ENCODE assay signal across 24 mouse cellular contexts in genomic region chr9:58449526-58449925, GRCm38 (mm10). TPM values are rescaled to one million over a fixed set of nuclear protein-coding genes. Genes with fewer than 3 reads are reported as not detected.
A peak's percentile ranks its signal among the peaks of the same experiment; 100 is the strongest.
DNase-seq lines count a peak whose midpoint lies in the region; ATAC-seq lines count a peak whose summit lies in the region.
"Had no signal": no experiment of that assay in that cellular context is flagged by ENCODE, and none has a peak within 500 bp of the region (broad histone marks: within the 10 kb centered on the region; RNA-seq: fewer than 3 reads in every experiment).

No protein-coding gene starts in this region.

- peak overlapping the region; percentile 68 for H3K27ac ChIP-seq in forebrain, embryonic 12.5 days
- no peak overlapping the region for H3K27ac ChIP-seq in forebrain, embryonic 11.5 days (ENCODE audit: low read depth, low read length)
- peak overlapping the region; percentile 45; the same call in 1 of the 2 replicates for H3K27ac ChIP-seq in hindbrain, embryonic 14.5 days
- H3K27ac ChIP-seq: embryonic facial prominence, embryonic 15.5 days; hindbrain, embryonic 15.5 days; kidney, postnatal 0 days; limb, embryonic 13.5 days; liver, embryonic 14.5 days; lung, embryonic 15.5 days; macrophage had no signal

- no peak overlapping the region for H3K4me2 ChIP-seq in forebrain, embryonic 12.5 days
- H3K4me2 ChIP-seq in forebrain, embryonic 11.5 days (ENCODE audit: low read depth, low read length, severe bottlenecking) = no peak overlapping the region
- H3K4me2 ChIP-seq in hindbrain, embryonic 14.5 days (replicated peaks) = no peak overlapping the region
- H3K4me2 ChIP-seq: embryonic facial prominence, embryonic 15.5 days; hindbrain, embryonic 15.5 days; limb, embryonic 13.5 days; lung, embryonic 15.5 days had no signal

- H3K4me3 ChIP-seq in forebrain, embryonic 12.5 days (replicated peaks) = no peak overlapping the region
- no peak overlapping the region for H3K4me3 ChIP-seq in forebrain, embryonic 11.5 days (ENCODE audit: low read depth, low read length)
- H3K4me3 ChIP-seq in hindbrain, embryonic 14.5 days (replicated peaks; ENCODE audit: low read length) = no peak overlapping the region
- H3K4me3 ChIP-seq: embryonic facial prominence, embryonic 15.5 days; hindbrain, embryonic 15.5 days; limb, embryonic 13.5 days; lung, embryonic 15.5 days had no signal

- no peak overlapping the region for H3K9ac ChIP-seq in forebrain, embryonic 12.5 days
- H3K9ac ChIP-seq in forebrain, embryonic 11.5 days (ENCODE audit: low read length) = no peak overlapping the region
- H3K9ac ChIP-seq in hindbrain, embryonic 14.5 days = no peak overlapping the region
- H3K9ac ChIP-seq: embryonic facial prominence, embryonic 15.5 days; hindbrain, embryonic 15.5 days; limb, embryonic 13.5 days; liver, embryonic 14.5 days; lung, embryonic 15.5 days had no signal

- no peak for DNase-seq in forebrain, embryonic 11.5 days (ENCODE audit: low spot score)
- DNase-seq in retina, postnatal 1 day = peak; percentile 55
- no peak for DNase-seq in retina, embryonic 14.5 days (ENCODE audit: low spot score)
- DNase-seq in hindbrain, embryonic 14.5 days (ENCODE audit: low spot score) = no peak
- DNase-seq in layer of hippocampus, adult 8-10 months (ENCODE audit: low spot score in 2 of 2) = no peak
- DNase-seq in kidney, adult 8-10 months = no peak
- DNase-seq in liver = no peak
- DNase-seq: adrenal gland, postnatal 10 days; cerebellum, adult 11-12 months; cerebellum, postnatal 14 days; gastrocnemius, postnatal 36 days; kidney, adult 11 months; layer of hippocampus, postnatal 36 days; thymus, postnatal 4 days had no signal

- 26% methylated on average over 3 of the region's 3 CpGs for WGBS in forebrain, embryonic 12.5 days
- WGBS in forebrain, embryonic 11.5 days = 43% methylated on average over 3 of the region's 3 CpGs
- 23% methylated on average over 3 of the region's 3 CpGs for WGBS in hindbrain, embryonic 14.5 days

- no peaks in the 10 kb centered on the region; the same call in 1 of the 2 replicates for H3K27me3 ChIP-seq in forebrain, embryonic 12.5 days
- no peaks in the 10 kb centered on the region for H3K27me3 ChIP-seq in forebrain, embryonic 11.5 days (ENCODE audit: control insufficient read depth, insufficient read depth, low read length)
- no peaks in the 10 kb centered on the region for H3K27me3 ChIP-seq in hindbrain, embryonic 14.5 days (ENCODE audit: control insufficient read depth, insufficient read depth, low read length)
- H3K27me3 ChIP-seq: embryonic facial prominence, embryonic 15.5 days; hindbrain, embryonic 15.5 days; limb, embryonic 13.5 days; lung, embryonic 15.5 days had no signal

- no peaks in the 10 kb centered on the region for H3K36me3 ChIP-seq in forebrain, embryonic 12.5 days (replicated peaks)
- no peaks in the 10 kb centered on the region for H3K36me3 ChIP-seq in forebrain, embryonic 11.5 days (ENCODE audit: control insufficient read depth, insufficient read depth, low read length)
- H3K36me3 ChIP-seq in hindbrain, embryonic 14.5 days (replicated peaks; ENCODE audit: control insufficient read depth, insufficient read depth) = no peaks in the 10 kb centered on the region
- H3K36me3 ChIP-seq: embryonic facial prominence, embryonic 15.5 days; hindbrain, embryonic 15.5 days; limb, embryonic 13.5 days; lung, embryonic 15.5 days had no signal

- H3K4me1 ChIP-seq in forebrain, embryonic 12.5 days = peaks cover 24% of the 10 kb centered on the region
- peaks cover 6% of the 10 kb centered on the region; the same call in 1 of the 2 replicates for H3K4me1 ChIP-seq in forebrain, embryonic 11.5 days (replicated peaks; ENCODE audit: control insufficient read depth, insufficient read depth, low read length)
- peaks cover 9% of the 10 kb centered on the region for H3K4me1 ChIP-seq in hindbrain, embryonic 14.5 days (replicated peaks; ENCODE audit: control insufficient read depth, insufficient read depth, low read length)
- H3K4me1 ChIP-seq: embryonic facial prominence, embryonic 15.5 days; lung, embryonic 15.5 days had no signal

- H3K9me3 ChIP-seq in forebrain, embryonic 12.5 days = no peaks in the 10 kb centered on the region
- no peaks in the 10 kb centered on the region for H3K9me3 ChIP-seq in forebrain, embryonic 11.5 days (ENCODE audit: control insufficient read depth, low read length)
- no peaks in the 10 kb centered on the region for H3K9me3 ChIP-seq in hindbrain, embryonic 14.5 days (ENCODE audit: control insufficient read depth, low read length)
- H3K9me3 ChIP-seq: embryonic facial prominence, embryonic 15.5 days; hindbrain, embryonic 15.5 days; limb, embryonic 13.5 days; lung, embryonic 15.5 days had no signal

- 0 out of 2 replicates have a peak, but pooled peaks have one; percentile 27 for ATAC-seq in forebrain, embryonic 12.5 days (ENCODE audit: low FRiP score)
- no peak for ATAC-seq in forebrain, embryonic 11.5 days (replicated peaks; ENCODE audit: low FRiP score)
- ATAC-seq in hindbrain, embryonic 14.5 days (ENCODE audit: low FRiP score) = no peak
- ATAC-seq: activated CD4-positive, CD25-positive, alpha-beta regulatory T cell, adult 4 months; CD4-positive, CD25-positive, alpha-beta regulatory T cell, adult 4 months had no signal

RNA-seq across cellular contexts. Expression of gene Insyn1, which starts 38.9 kb away (rescaled TPM):
- polyA plus RNA-seq in forebrain, embryonic 12.5 days (2016; fragmentation: Nextera tagmentation; extraction: Ambion mirVana) = 4.0 and 4.7 TPM in 2 replicates
- 2.4 and 3.4 TPM in 2 replicates for polyA plus RNA-seq in forebrain, embryonic 11.5 days (2014; fragmentation: Nextera tagmentation; extraction: Ambion mirVana)
- 15.1 and 16.7 TPM in 2 replicates for polyA plus RNA-seq in hindbrain, embryonic 14.5 days (2014; fragmentation: Nextera tagmentation; extraction: Ambion mirVana)
- 100 to 1,000 TPM; 211 to 240 (median 223) TPM for total RNA-seq in layer of hippocampus, adult 8-10 months (2022)
- polyA plus RNA-seq: activated CD4-positive, CD25-positive, alpha-beta regulatory T cell, adult 4 months; CD4-positive, CD25-positive, alpha-beta regulatory T cell, adult 4 months; macrophage had no signal
